Mouse (Mus musculus) liver, adult 2 months (tissue): Measurements from ENCODE around the gene Ttc8.

Source experiments
- CTCF ChIP-seq: fragments of 200-500 bp; IDR thresholded peaks from 2 replicates; pipeline ENCODE4 v1.5.1; 2011; ENCODE audit warnings: low read depth, low read length, control low read depth
- POLR2A ChIP-seq: fragments of 200-500 bp; IDR thresholded peaks from 2 replicates; pipeline ENCODE4 v1.6.1; 2011; ENCODE audit warnings: low read length, control low read depth; ENCODE audit not compliant: insufficient read depth; ENCODE audit errors: extremely low read depth

DNA sequence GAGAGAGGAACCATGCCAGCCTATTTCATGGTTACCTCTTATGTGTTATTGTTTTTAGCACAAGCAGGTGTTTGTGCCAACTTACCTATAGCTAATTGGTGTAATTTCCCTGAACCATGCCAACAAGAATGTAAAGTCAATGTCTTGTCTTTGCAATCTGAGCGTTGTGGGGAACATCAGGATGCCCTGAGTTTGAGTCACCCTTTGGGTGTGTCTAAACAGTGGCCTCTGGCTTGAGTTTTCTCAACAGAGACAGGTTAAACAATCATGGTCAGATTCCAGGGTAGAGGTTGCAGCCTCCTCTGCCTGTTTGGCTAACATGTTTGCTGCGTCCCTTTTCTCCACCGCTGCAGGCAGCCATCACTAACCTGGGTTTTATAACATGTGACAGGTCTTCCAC, 74.0 kb downstream of the Ttc8 start:
- TF ChIP-seq CTCF (no peak), POLR2A (no peak)
